Mouse (Mus musculus) hindbrain, embryonic 16.5 days (tissue): ENCODE results near the gene 1700019D03Rik. TPM values are rescaled to one million over a fixed set of nuclear protein-coding genes. Genes with fewer than 3 reads are reported as not detected.

Source experiments
- ATAC-seq: fragments of 200-750 bp; cut with Nextera tagmentation; 2 replicates; pipeline ENCODE4 v1.8.0; 2017; ENCODE audit warnings: moderate TSS enrichment, moderate library complexity
- H3K27ac ChIP-seq: fragments of 300-500 bp; sonication (generic); 2 replicates; pipeline ENCODE4 v1.5.1; 2014; ENCODE audit warnings: low read depth, mild to moderate bottlenecking, control low read depth, low read length, moderate library complexity
- H3K27me3 ChIP-seq: fragments of 300-500 bp; sonication (generic); replicated peaks from 2 replicates; pipeline ENCODE4 v1.6.1; 2014; ENCODE audit warnings: low read length; ENCODE audit not compliant: control insufficient read depth, insufficient read depth
- H3K36me3 ChIP-seq: fragments of 300-500 bp; sonication (generic); 2 replicates; pipeline ENCODE4 v1.6.1; 2014; ENCODE audit warnings: mild to moderate bottlenecking, low read length, moderate library complexity, mixed read lengths; ENCODE audit not compliant: control insufficient read depth, insufficient read depth
- H3K4me1 ChIP-seq: fragments of 300-500 bp; sonication (generic); 2 replicates; pipeline ENCODE4 v1.6.1; 2014; ENCODE audit warnings: low read depth, low read length; ENCODE audit not compliant: control insufficient read depth, insufficient read depth
- H3K4me2 ChIP-seq: fragments of 300-500 bp; sonication (generic); 2 replicates; pipeline ENCODE4 v1.6.1; 2014; ENCODE audit warnings: mild to moderate bottlenecking, low read length, control low read depth, moderate library complexity
- H3K4me3 ChIP-seq: fragments of 300-500 bp; sonication (generic); 2 replicates; pipeline ENCODE4 v1.5.1; 2014; ENCODE audit warnings: mild to moderate bottlenecking, low read length, control low read depth, moderate library complexity
- H3K9ac ChIP-seq: fragments of 300-500 bp; sonication (generic); 2 replicates; pipeline ENCODE4 v1.6.1; 2014; ENCODE audit warnings: low read depth, mild to moderate bottlenecking, control low read depth, low read length, moderate library complexity
- H3K9me3 ChIP-seq: fragments of 300-500 bp; sonication (generic); 2 replicates; pipeline ENCODE4 v1.6.1; 2014; ENCODE audit warnings: mild to moderate bottlenecking, low read length, moderate library complexity; ENCODE audit not compliant: control insufficient read depth
- WGBS: fragments of 180-500 bp; shearing (Covaris S2); extraction: QIAGEN DNeasy Blood & Tissue Kit; methylation state at CpG from one replicate; pipeline ENCODE4 v1.1.7; 2014; 5-methylcytosine and 5-hydroxymethylcytosine counted together
- polyA plus RNA-seq: library from polyadenylated mRNA; unstranded; fragments of >200 nt; fragmentation: Nextera tagmentation; extraction: Ambion mirVana; gene quantifications from 2 replicates; pipeline ENCODE4 v1.2.1, GENCODE M21; 2015

The 1700019D03Rik gene
- polyA plus RNA-seq = 5.3 and 6.5 TPM in 2 replicates

GRCm38 (mm10) chr1:53020079-53020478, at the start of gene 1700019D03Rik:
Gene 1700019D03Rik (minus strand): TSS chr1:53020179.
- Histone ChIP-seq H3K9ac (no peak within 1 kb of the TSS), H3K9me3 (no peaks in the 10 kb centered on the region), H3K4me3 (no peak within 1 kb of the TSS), H3K4me1 (no peaks in the 10 kb centered on the region), H3K27me3 (no peaks in the 10 kb centered on the region), H3K27ac (no peak within 1 kb of the TSS), H3K36me3 (no peaks in the 10 kb centered on the region), H3K4me2 (no peak within 1 kb of the TSS)
- ATAC-seq = no peak
- WGBS = 52% methylated on average over 5 of the region's 5 CpGs

- Histone ChIP-seq H3K4me3 (no peak overlapping the region), H3K36me3 (no peaks in the 10 kb centered on the region), H3K27ac (no peak overlapping the region), H3K4me1 (peaks cover 6% of the 10 kb centered on the region; the same call in 1 of the 2 replicates), H3K27me3 (no peaks in the 10 kb centered on the region), H3K4me2 (no peak overlapping the region), H3K9me3 (no peaks in the 10 kb centered on the region), H3K9ac (no peak overlapping the region)
- no peak for ATAC-seq
- WGBS = 91% methylated on average over 4 of the region's 4 CpGs
Observed at GRCm38 (mm10) chr1:53063921-53064320, 43.9 kb upstream of the 1700019D03Rik start.

DNA sequence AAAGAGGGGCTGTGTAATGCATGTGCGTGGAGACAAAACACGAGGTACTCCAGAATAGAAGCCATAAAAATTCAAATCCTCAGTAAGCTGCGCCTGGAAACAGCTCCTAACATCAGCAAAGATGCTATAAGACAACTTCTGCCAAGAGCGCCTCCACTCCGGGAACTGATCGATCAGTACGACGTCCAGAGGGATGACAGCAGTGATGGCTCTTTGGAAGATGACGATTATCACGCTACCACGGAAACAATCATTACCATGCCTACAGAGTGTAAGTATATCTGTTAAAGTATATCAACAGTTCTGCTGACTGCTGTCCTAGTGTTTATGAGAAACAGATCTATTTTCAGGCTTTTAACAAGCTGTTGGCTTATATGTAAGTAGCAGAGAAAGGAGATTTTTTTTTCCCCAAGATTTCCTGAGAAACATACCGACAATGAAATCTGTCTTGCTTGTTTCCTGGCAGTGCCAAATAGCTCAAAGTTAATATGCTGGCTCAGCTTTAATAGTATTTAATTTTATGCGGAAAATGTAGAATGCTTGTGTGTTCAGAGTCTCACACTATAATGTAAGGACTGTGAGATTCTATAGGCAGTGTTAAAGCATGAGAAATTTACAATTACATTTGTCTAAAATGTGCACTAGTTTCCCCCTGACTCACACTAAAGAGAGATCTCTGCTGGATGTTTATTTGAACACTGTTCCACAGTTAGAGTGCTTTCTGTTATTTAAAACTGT, 42.1 kb upstream of the 1700019D03Rik start:
- no peaks in the 10 kb centered on the region for H3K36me3 ChIP-seq
- no peak for ATAC-seq
- H3K27me3 ChIP-seq = no peaks in the 10 kb centered on the region
- peaks cover 6% of the 10 kb centered on the region; the same call in 1 of the 2 replicates for H3K4me1 ChIP-seq
- peak overlapping the region; percentile 23; the same call in 1 of the 2 replicates for H3K9ac ChIP-seq
- H3K4me3 ChIP-seq = peak overlapping the region; percentile 9; the same call in 1 of the 2 replicates
- no peaks in the 10 kb centered on the region for H3K9me3 ChIP-seq
- H3K27ac ChIP-seq = no peak overlapping the region
- H3K4me2 ChIP-seq = peak overlapping the region; percentile 44
- WGBS = 48% methylated on average over 13 of the region's 13 CpGs

DNA sequence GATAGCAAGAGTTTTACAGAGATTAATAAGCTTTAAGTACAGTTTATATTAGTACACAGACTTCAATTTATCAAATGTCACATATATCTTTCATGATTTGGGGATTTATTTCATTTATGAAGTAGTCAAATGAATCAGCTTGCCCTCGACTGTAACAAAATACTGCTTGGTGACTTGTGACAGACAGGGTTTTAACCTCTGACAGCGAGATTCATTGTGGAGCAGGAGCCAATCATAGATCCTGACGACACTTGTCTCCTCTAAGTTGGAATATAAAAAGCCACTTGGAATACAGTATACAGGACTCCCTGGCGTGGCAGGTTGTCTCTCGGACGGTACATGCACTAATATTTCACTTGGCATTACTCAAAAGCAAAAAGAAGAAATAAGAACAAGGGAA, 41.4 kb upstream of the 1700019D03Rik start, which contains the start of gene Mstn:
Gene Mstn, plus strand, starts transcription at position 301 of the 400 bp plus-strand sequence.
- H3K9ac ChIP-seq = peak within 1 kb of the TSS; percentile 23; the same call in 1 of the 2 replicates
- no peak for ATAC-seq
- H3K27ac ChIP-seq = no peak within 1 kb of the TSS
- no peaks in the 10 kb centered on the region for H3K36me3 ChIP-seq
- peak within 1 kb of the TSS; percentile 9; the same call in 1 of the 2 replicates for H3K4me3 ChIP-seq
- H3K4me1 ChIP-seq = peaks cover 6% of the 10 kb centered on the region; the same call in 1 of the 2 replicates
- no peaks in the 10 kb centered on the region for H3K9me3 ChIP-seq
- H3K27me3 ChIP-seq = no peaks in the 10 kb centered on the region
- 51% methylated on average over 6 of the region's 6 CpGs for WGBS
- peak within 1 kb of the TSS; percentile 44 for H3K4me2 ChIP-seq

DNA sequence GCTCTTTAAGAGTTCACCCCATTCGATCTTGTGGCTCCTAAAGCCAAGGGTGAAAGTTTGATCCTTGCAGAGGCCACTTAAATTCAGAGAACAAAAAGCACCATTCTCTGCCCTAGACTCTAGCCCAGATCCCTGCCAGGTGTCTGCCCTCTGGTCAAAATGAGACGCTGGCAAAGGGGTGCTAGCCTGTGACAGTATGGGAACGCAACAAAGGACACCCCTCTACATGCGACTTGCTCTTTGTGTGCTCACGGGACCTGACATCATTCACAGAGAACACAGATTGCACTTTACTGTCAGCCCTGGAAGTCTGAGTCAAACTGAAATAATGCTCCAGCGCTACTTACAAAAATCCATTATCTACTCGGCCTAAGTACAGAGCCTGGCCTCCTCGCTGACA, 40.5 kb upstream of the 1700019D03Rik start:
- peaks cover 6% of the 10 kb centered on the region; the same call in 1 of the 2 replicates for H3K4me1 ChIP-seq
- WGBS = 24% methylated on average over 8 of the region's 8 CpGs
- H3K9me3 ChIP-seq = no peaks in the 10 kb centered on the region
- no peak overlapping the region for H3K27ac ChIP-seq
- H3K9ac ChIP-seq = no peak overlapping the region
- H3K4me3 ChIP-seq = no peak overlapping the region
- H3K36me3 ChIP-seq = no peaks in the 10 kb centered on the region
- no peak for ATAC-seq
- H3K4me2 ChIP-seq = no peak overlapping the region
- H3K27me3 ChIP-seq = no peaks in the 10 kb centered on the region

- Histone ChIP-seq H3K27ac (no peak overlapping the region), H3K9me3 (no peaks in the 10 kb centered on the region), H3K36me3 (no peaks in the 10 kb centered on the region), H3K4me2 (no peak overlapping the region), H3K27me3 (no peaks in the 10 kb centered on the region), H3K4me1 (peaks cover 6% of the 10 kb centered on the region; the same call in 1 of the 2 replicates), H3K9ac (no peak overlapping the region), H3K4me3 (no peak overlapping the region)
- 79% methylated on average over 5 of the region's 5 CpGs for WGBS
- no peak for ATAC-seq
Observed at GRCm38 (mm10) chr1:53059106-53059505, 39.1 kb upstream of the 1700019D03Rik start.

- peak; percentile 80 for ATAC-seq
- Histone ChIP-seq H3K27ac (no peak overlapping the region), H3K4me1 (no peaks in the 10 kb centered on the region), H3K9ac (no peak overlapping the region), H3K4me3 (no peak overlapping the region), H3K9me3 (no peaks in the 10 kb centered on the region), H3K4me2 (no peak overlapping the region), H3K36me3 (no peaks in the 10 kb centered on the region), H3K27me3 (no peaks in the 10 kb centered on the region)
- 53% methylated on average over 9 of the region's 9 CpGs for WGBS
Observed at GRCm38 (mm10) chr1:53053087-53054022, 33.4 kb upstream of the 1700019D03Rik start.

- Histone ChIP-seq H3K27ac (no peak overlapping the region), H3K9ac (no peak overlapping the region), H3K4me1 (no peaks in the 10 kb centered on the region), H3K4me2 (no peak overlapping the region), H3K27me3 (no peaks in the 10 kb centered on the region), H3K4me3 (no peak overlapping the region), H3K36me3 (no peaks in the 10 kb centered on the region), H3K9me3 (no peaks in the 10 kb centered on the region)
- WGBS = 85% methylated on average over 8 of the region's 8 CpGs
- no peak for ATAC-seq
Observed at GRCm38 (mm10) chr1:53049763-53050427, 29.9 kb upstream of the 1700019D03Rik start.
